Mouse (Mus musculus): ENCODE results near the gene Prss47.

The Prss47 gene

DNA sequence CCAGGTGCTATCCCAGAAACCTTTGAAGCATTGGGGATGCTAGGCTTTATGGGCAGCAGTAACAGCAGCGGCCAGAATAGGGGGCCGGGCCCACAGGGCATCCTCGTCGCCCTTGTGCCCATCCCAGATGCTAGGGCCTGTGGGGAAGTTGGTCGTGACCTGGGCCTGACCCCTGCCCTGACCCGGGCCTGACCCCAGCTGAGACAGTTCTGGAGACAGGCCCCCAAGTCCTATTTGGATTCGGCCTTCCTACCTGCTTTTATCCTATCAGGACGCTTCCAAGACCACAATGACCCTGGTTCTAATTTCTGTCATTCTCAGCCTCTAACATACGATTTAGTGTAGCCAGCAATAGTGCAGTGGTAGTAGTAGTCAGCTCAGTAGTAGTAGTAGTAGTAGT, at the start of gene Prss47:
Gene Prss47 (minus strand): TSS at position 101 of the 400 bp plus-strand sequence.
- no peak for DNase-seq (ENCODE audit: low read depth, low spot score)

DNA sequence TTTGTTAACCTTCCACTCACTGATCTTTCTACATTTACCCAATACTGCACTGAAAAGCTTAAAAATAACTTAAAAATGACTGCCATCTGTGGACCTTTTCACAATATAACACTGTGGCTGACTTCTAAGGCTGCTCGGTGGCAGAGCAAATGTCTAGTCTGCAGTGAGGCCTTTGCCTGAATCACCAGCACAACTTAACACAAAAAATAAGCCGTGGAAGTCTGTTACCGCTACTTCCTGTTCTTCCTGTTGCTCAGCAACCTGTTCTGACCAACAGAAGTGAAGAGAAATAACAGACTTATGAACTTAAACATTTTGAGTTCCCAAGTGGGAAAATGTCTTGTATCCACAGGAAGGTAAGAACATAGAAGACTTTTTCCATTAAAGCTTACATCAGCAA, 48.7 kb upstream of the Prss47 start:
- DNase-seq (ENCODE audit: low read depth, low spot score): no peak

DNA sequence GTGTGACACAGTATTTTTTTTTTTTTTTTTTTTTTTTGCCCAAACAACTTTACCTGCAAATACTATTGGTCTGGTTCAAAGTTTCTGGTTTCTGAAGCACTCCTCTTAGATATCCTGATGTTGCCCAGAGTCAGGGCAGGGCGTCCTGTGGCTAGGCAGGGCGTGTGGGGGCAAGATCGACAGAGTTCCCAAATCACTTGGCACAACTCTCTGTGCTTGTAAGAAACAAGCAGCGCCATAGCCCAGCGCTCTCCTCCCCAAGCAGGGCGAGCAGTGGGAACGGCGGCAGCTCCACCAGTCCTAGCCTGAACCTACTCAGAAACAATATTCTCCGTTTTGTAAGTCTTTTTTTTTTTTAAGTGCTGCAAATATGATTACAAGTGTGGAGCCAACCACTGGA, 48.1 kb upstream of the Prss47 start:
- DNase-seq (ENCODE audit: low read depth, low spot score): no peak

DNA sequence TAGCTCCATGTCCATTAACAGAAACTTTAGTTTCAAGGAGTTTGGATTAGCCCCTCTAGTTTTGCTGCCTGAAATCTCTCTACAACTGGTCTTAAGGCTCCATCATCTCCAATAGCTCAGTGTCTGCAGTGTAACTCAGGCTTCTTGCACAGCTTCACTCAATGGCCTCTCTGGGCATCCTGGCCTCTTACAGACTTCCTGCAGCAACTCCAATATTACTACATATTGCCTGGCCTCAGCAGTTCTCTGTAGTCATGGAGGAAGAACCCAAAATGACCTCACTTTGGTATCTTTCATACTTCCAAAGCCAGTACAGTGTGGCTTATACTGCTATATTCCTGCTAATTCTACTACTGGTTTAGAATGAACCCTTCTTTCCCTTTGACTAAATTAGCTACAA, 44.5 kb upstream of the Prss47 start:
- no peak for DNase-seq (ENCODE audit: low read depth, low spot score)

DNA sequence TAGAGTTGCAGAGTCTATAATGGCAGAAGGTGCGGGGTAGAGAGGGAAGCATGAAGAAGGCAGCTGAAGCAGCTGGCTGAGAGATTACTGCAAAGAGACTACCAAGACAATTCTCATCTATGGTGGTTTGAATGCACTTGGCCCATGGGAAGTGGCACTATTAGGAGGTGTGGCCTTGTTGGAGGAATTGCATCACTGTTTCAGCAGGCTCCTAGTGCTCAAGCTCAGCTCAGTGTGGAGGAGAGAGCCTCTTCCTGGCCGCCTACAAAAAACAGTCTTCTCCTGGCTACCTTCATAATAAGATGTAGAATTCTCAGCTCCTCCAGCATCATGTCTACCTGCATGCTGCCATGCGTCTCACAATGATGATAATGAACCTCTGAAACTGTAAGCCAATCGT, 43.4 kb upstream of the Prss47 start:
- DNase-seq (ENCODE audit: low read depth, low spot score): no peak

DNA sequence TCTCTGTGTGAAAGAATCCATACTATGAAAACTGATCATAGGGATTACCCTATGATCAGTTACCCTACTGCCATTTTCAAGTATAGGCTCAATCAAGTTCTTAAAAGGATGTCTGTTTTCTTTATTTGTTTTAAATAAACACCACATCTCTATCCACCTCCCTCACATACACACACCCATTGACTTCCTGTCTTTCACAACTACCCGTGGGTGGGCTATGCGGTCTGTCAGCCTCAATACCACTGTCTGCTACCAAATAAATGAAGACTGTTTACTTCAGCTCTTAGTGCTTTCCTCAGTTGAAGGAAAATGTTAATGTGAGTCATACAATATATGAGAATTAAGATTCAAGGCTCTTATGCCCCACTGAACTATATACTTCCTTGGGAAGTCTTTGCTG, 17.4 kb upstream of the Prss47 start:
- DNase-seq (ENCODE audit: low read depth, low spot score): no peak

DNA sequence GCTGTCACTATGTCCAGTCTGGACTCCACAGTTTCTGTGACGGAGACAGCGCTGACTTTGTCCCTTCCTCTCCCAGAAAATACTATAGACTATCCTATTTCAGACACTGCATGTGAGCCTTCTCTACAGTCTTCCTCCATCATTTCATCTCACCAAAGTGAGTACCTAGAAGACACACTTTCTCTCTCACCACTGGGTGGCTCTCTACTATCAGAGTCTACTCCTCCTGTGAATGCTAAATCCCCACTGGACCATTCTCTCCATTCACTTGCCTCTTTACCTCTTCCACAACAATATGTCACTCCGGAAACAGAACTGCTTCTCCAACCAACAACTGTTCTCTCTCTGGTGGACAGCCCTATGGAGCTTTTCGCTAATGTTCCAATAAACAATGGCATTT, 17.5 kb downstream of the Prss47 start:
- no peak for DNase-seq (ENCODE audit: low read depth, low spot score)

DNA sequence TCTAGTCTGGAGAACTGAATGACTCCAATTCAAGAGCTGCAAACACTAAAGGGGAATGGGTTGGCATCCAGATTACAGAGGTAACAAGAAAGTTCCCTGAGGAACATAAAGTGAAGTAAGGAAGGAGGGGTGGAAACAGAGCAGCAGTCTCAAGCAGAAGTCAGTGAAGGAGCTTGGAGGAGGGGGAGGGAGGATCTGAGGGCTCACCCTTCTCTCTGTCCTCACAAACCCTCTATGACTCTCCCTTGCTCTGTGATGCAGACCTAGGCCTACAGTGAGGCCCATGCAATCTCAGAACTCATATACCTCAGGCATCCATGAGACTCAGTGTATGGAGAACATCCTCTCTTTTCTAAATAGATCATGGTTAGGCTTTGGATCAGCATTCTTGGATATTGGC, 19.8 kb downstream of the Prss47 start, which contains the start of gene Spata31d1c:
Gene Spata31d1c (plus strand): TSS at position 301 of the 400 bp plus-strand sequence.
- DNase-seq (ENCODE audit: low read depth, low spot score): no peak

DNA sequence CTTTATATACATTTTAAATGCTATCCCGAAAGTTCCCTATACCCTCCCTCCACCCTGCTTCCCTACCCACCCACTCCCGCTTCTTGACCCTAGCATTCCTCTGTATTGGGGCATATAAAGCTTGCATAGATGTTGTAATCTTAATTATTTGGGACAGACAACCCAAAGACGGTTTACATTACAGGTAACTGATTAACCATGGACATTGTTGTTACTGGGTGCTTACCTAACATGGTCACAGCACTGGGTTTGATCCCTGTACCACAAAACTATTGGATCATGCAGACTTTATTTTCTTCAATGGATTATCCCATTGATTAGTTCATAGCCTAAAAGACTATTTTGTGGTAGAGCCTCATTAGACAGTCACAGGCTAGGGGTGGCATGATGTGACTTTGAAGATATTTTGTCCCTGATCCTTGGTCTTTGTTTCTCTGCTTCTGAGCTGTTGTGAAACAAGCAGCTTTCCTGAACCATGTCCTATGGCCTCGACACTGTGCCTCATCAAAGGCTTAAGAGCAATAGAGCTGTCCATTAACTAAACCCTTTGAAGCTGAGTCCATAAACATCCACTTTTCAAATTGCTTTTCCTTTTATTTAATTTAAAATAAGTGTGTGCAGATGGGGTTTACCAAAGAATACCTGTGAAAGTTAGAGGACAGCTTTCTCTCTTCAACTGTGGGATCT, 41.4 kb downstream of the Prss47 start:
- DNase-seq (ENCODE audit: low read depth, low spot score): no peak

DNA sequence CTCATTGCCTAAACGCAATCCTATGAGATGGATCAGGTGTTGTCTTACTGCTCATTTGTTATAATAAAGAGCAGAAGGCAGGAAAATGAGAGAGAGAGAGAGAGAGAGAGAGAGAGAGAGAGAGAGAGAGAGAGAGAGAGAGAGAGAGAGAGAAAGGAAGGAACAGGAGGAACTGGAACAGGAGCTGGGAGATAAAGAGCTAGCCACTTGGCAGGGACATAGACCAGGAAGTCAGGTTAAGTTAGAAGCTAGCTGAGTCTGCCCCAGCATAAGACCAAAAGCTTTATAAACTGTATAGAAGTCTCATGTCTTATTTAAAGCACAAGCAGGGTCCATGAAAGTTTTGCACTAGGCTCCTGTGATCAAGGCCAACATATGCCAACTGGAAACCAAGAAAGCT, 44.6 kb downstream of the Prss47 start:
- DNase-seq (ENCODE audit: low read depth, low spot score): no peak

DNA sequence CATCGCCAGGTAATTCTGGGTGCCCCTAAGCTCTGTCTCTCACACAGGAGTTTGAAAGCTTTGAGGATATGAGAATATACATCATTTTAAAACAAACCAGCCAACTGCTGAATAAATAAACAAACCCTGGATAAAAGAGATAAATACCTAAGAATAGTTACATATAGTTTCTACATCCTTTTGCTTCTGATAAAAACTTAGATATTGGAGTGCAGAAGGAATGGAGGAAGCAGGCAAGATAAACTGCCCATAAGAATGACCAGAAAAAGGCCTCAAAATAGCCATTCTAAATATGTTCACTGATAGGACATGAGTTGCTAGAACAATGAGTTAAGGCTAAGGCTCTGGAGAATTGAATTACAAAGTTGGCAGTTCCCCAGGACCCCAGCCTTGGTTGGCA, 45.8 kb downstream of the Prss47 start:
- DNase-seq (ENCODE audit: low read depth, low spot score): no peak

DNA sequence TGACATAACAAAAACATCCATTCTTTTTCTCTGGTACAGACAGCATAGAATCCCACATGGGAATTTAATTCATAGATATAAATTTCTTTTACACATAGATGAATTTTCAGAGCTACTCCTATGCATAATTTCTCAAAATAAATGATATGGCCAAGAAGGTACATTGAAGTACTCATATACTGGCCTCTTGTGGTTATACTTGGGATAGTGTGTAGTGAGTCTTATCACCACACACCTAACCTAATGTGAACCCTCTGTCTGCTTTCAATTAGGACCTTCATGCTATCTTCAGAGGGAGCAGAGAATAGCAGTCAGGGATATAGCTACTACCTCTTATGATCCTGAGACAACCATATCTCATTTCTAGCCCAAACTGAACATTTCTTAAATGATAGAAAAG, 47.1 kb downstream of the Prss47 start:
- DNase-seq (ENCODE audit: low read depth, low spot score): no peak

Data from retina, adult 2 months (tissue).